Mouse (Mus musculus): ENCODE measurements around the gene Errfi1. TPM values are rescaled to one million over a fixed set of nuclear protein-coding genes. Genes with fewer than 3 reads are reported as not detected.
"Not testable (repeated sequence)": the region's sequence is repeated elsewhere in the genome, so short reads cannot be mapped to it uniquely, and the experiment has no call there.

Errfi1 gene
- polyA plus RNA-seq, 1 experiment, result 14.7 TPM

- H3K4me3 ChIP-seq (replicated peaks; ENCODE audit: control insufficient read depth, low read depth, low read length), result no peak overlapping the region
- H3K4me1 ChIP-seq (ENCODE audit: control insufficient read depth, insufficient read depth, low read length), result no peaks in the 10 kb centered on the region
- TF ChIP-seq CTCF (IDR thresholded peaks at IDR 0.05; ENCODE audit: control insufficient read depth, insufficient read depth, low read length), result peak; percentile 88
- no peak for TF ChIP-seq POLR2A (IDR thresholded peaks at IDR 0.05; ENCODE audit: borderline replicate concordance, control insufficient read depth, low read depth, low read length)
- no peak overlapping the region for H3K27ac ChIP-seq (ENCODE audit: control insufficient read depth, insufficient read depth, low read depth, low read length, poor library complexity)
- WGBS, result 60% methylated on average over 9 of the region's 9 CpGs
Observed at GRCm38 (mm10) chr4:150901651-150902050, 47.9 kb downstream of the Errfi1 start.

- Histone ChIP-seq H3K4me1 (ENCODE audit: control insufficient read depth, insufficient read depth, low read length) (no peaks in the 10 kb centered on the region), H3K27ac (ENCODE audit: control insufficient read depth, insufficient read depth, low read depth, low read length, poor library complexity) (no peak overlapping the region), H3K4me3 (replicated peaks; ENCODE audit: control insufficient read depth, low read depth, low read length) (no peak overlapping the region)
- TF ChIP-seq CTCF (IDR thresholded peaks at IDR 0.05; ENCODE audit: control insufficient read depth, insufficient read depth, low read length) (no peak), POLR2A (IDR thresholded peaks at IDR 0.05; ENCODE audit: borderline replicate concordance, control insufficient read depth, low read depth, low read length) (no peak)
- WGBS, result 88% methylated on average over 12 of the region's 12 CpGs
Observed at GRCm38 (mm10) chr4:150902062-150902461, 48.3 kb downstream of the Errfi1 start.

GRCm38 (mm10) chr4:150903091-150903742 is 49.5 kb downstream of the Errfi1 start:
- 87% methylated on average over 14 of the region's 14 CpGs for WGBS
- H3K27ac ChIP-seq (ENCODE audit: control insufficient read depth, insufficient read depth, low read depth, low read length, poor library complexity), result no peak overlapping the region; the same call in 1 of the 2 replicates
- TF ChIP-seq CTCF (IDR thresholded peaks at IDR 0.05; ENCODE audit: control insufficient read depth, insufficient read depth, low read length), result no peak
- TF ChIP-seq POLR2A (IDR thresholded peaks at IDR 0.05; ENCODE audit: borderline replicate concordance, control insufficient read depth, low read depth, low read length), result no peak
- no peak overlapping the region for H3K4me3 ChIP-seq (replicated peaks; ENCODE audit: control insufficient read depth, low read depth, low read length)
- H3K4me1 ChIP-seq (ENCODE audit: control insufficient read depth, insufficient read depth, low read length), result no peaks in the 10 kb centered on the region

GRCm38 (mm10) chr4:150907099-150907498 is 53.4 kb downstream of the Errfi1 start:
- Histone ChIP-seq H3K27ac (ENCODE audit: control insufficient read depth, insufficient read depth, low read depth, low read length, poor library complexity) (no peak overlapping the region), H3K4me1 (ENCODE audit: control insufficient read depth, insufficient read depth, low read length) (peaks cover 3% of the 10 kb centered on the region; the same call in 1 of the 2 replicates), H3K4me3 (replicated peaks; ENCODE audit: control insufficient read depth, low read depth, low read length) (no peak overlapping the region)
- WGBS, result 91% methylated on average over 8 of the region's 8 CpGs
- no peak for TF ChIP-seq CTCF (IDR thresholded peaks at IDR 0.05; ENCODE audit: control insufficient read depth, insufficient read depth, low read length)
- no peak for TF ChIP-seq POLR2A (IDR thresholded peaks at IDR 0.05; ENCODE audit: borderline replicate concordance, control insufficient read depth, low read depth, low read length)

- peak; percentile 24; the same call in 1 of the 2 replicates for TF ChIP-seq CTCF (IDR thresholded peaks at IDR 0.05; ENCODE audit: control insufficient read depth, insufficient read depth, low read length)
- not testable (repeated sequence) for H3K27ac ChIP-seq (ENCODE audit: control insufficient read depth, insufficient read depth, low read depth, low read length, poor library complexity); H3K4me3 ChIP-seq (replicated peaks; ENCODE audit: control insufficient read depth, low read depth, low read length); H3K4me1 ChIP-seq (ENCODE audit: control insufficient read depth, insufficient read depth, low read length)
- 65% methylated on average over 5 of the region's 5 CpGs for WGBS
Observed at GRCm38 (mm10) chr4:150908512-150908911, 54.8 kb downstream of the Errfi1 start.

- WGBS, result 1% methylated on average over 56 of the region's 56 CpGs
- Histone ChIP-seq H3K4me1 (ENCODE audit: control insufficient read depth, insufficient read depth, low read length) (peaks cover 7% of the 10 kb centered on the region; the same call in 1 of the 2 replicates), H3K27ac (ENCODE audit: control insufficient read depth, insufficient read depth, low read depth, low read length, poor library complexity) (peak overlapping the region; percentile 67), H3K4me3 (replicated peaks; ENCODE audit: control insufficient read depth, low read depth, low read length) (peak overlapping the region; percentile 73)
- TF ChIP-seq CTCF (IDR thresholded peaks at IDR 0.05; ENCODE audit: control insufficient read depth, insufficient read depth, low read length), result peak; percentile 38
- TF ChIP-seq POLR2A (IDR thresholded peaks at IDR 0.05; ENCODE audit: borderline replicate concordance, control insufficient read depth, low read depth, low read length), result peak; percentile 78
Observed at GRCm38 (mm10) chr4:150909451-150910156, 55.9 kb downstream of the Errfi1 start.

- peak overlapping the region; percentile 42 for H3K4me3 ChIP-seq (replicated peaks; ENCODE audit: control insufficient read depth, low read depth, low read length)
- WGBS, result 88% methylated on average over 19 of the region's 19 CpGs
Observed at GRCm38 (mm10) chr4:150910164-150910951, 56.6 kb downstream of the Errfi1 start.

GRCm38 (mm10) chr4:150913743-150914142 is 60.0 kb downstream of the Errfi1 start:
- Histone ChIP-seq H3K27ac (ENCODE audit: control insufficient read depth, insufficient read depth, low read depth, low read length, poor library complexity) (peak overlapping the region; percentile 95), H3K4me3 (replicated peaks; ENCODE audit: control insufficient read depth, low read depth, low read length) (peak overlapping the region; percentile 83), H3K4me1 (ENCODE audit: control insufficient read depth, insufficient read depth, low read length) (peaks cover 11% of the 10 kb centered on the region; the same call in 1 of the 2 replicates)
- TF ChIP-seq CTCF (IDR thresholded peaks at IDR 0.05; ENCODE audit: control insufficient read depth, insufficient read depth, low read length) (no peak), POLR2A (IDR thresholded peaks at IDR 0.05; ENCODE audit: borderline replicate concordance, control insufficient read depth, low read depth, low read length) (no peak)
- WGBS, result 11% methylated on average over 12 of the region's 12 CpGs

More at GRCm38 (mm10) chr4:150910164-150910951, 56.6 kb downstream of the Errfi1 start:
- no peak for TF ChIP-seq CTCF (IDR thresholded peaks at IDR 0.05; ENCODE audit: control insufficient read depth, insufficient read depth, low read length)
- no peak for TF ChIP-seq POLR2A (IDR thresholded peaks at IDR 0.05; ENCODE audit: borderline replicate concordance, control insufficient read depth, low read depth, low read length)
- peaks cover 11% of the 10 kb centered on the region; the same call in 1 of the 2 replicates for H3K4me1 ChIP-seq (ENCODE audit: control insufficient read depth, insufficient read depth, low read length)
- H3K27ac ChIP-seq (ENCODE audit: control insufficient read depth, insufficient read depth, low read depth, low read length, poor library complexity), result peak overlapping the region; percentile 67
